Mouse (Mus musculus): ENCODE measurements around the gene Tubgcp3.
"Not testable (repeated sequence)": the region's sequence is repeated elsewhere in the genome, so short reads cannot be mapped to it uniquely, and the experiment has no call there.

The Tubgcp3 gene

DNA sequence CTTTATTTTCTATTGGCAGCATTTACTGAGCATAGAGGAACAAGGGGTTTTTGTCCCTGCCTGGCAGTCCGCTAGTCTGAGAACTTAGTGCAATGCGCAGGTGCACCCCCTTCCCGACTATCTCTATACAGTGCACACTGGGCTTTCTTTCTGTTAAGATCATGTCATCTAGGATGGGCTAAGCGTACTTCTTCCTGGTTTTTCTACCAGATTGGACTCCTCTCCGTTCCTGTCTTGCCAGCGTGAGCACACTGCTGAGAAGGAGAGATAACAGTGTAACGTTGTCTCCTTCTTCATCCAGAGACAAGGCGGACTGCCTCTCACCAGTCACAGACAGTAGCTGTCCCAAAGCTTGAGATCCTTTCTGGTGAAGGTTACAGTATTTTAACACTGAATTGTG is 27.7 kb downstream of the Tubgcp3 start:
- no peak for DNase-seq (ENCODE audit: low spot score in 2 of 2)

DNA sequence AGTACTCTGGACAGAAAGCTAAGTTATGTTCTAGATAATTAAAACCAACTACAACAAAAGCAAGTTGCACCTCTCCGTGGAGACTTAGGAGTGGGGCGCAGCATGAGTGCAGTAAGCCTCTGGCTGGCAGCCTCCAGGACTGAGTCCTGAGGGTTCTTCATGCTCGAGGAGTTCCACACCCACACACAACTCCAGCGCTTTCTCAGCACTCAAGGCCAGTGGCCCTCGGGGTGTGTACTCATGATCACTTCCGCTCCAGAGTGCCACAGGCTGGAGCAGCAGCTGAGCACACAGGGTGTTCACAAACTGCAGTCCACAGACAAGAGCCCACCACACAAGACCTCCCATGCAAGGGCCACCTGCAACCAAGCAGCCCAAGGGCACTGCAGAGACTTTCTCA is 30.5 kb downstream of the Tubgcp3 start:
- no peak for DNase-seq (ENCODE audit: low spot score in 2 of 2)

DNA sequence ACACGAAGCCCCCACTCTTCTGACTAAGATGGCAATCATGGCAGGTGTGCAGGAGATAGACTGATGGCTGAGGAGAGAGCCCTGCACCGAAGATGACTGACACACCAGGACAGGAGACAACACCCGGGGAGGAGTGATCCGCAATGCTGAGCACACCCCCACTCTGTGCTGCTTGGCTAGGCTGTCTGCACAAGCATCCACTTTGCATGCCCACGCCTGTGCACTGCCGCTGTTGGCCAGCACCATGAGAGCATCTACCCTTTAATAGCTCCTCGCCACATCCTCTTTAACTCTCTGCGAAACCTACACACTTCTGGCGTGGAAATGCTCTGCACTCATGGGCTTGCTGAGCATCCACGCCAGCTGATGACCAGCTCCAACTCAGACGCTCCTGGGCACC is 33.6 kb downstream of the Tubgcp3 start:
- DNase-seq (ENCODE audit: low spot score in 2 of 2), result no peak

DNA sequence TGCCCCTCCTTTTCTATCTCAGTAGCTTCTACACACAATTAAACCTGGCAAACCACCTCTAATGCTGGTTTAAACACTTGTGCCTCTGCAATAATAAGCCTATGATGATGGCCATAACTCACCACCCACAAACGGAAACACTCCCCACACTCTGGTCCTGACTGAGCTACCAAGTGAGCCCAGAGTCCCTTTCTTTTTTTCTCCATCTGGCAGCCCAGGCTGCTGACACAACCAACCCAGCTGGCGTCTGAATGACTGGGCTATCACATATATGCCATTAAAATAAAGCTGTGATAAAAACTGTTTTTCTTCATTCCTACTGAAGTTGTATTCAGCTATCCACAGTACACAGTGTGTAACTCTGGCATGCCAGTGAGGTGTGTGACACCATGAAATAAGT is 36.7 kb downstream of the Tubgcp3 start:
- no peak for DNase-seq (ENCODE audit: low spot score in 2 of 2)

DNA sequence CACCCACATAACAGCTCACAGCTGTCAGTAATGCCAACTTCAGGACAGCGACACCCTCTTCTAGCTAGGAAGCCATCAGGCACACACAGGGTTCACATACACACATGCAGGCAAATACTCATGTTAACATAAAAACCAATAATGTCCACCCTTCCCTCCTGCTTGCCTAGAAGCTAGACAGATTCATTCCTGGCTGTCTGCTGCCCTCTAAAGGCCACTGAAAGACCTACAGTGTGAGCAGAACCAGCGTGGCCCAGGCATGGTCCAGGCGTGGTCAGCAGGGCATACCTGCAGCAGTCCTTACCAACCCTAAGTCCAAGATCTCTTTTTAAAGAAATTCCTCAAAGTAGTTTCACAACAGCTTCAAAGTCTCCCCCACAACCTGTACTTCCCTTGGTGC is 43.0 kb downstream of the Tubgcp3 start:
- DNase-seq (ENCODE audit: low spot score in 2 of 2), result no peak

DNA sequence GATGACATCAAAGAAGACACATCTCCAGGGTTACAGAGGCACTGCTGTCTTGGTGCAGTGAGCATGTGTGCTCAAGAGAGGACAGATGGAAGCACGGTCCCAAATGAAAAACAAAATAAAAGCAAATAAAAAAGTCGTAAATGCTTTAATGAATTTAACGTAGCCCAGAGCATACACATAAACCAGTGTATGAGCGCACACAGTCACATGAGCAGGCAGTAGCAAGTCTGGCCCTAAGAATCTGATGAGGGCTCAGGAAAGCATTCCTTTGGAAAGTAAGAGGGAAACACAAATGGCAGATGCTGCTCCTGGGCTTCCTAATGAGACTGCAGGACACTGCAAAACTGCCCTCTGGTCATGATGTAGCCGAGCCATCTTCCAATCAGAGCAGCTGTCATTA is 46.2 kb downstream of the Tubgcp3 start:
- no peak for DNase-seq (ENCODE audit: low spot score in 2 of 2)

DNA sequence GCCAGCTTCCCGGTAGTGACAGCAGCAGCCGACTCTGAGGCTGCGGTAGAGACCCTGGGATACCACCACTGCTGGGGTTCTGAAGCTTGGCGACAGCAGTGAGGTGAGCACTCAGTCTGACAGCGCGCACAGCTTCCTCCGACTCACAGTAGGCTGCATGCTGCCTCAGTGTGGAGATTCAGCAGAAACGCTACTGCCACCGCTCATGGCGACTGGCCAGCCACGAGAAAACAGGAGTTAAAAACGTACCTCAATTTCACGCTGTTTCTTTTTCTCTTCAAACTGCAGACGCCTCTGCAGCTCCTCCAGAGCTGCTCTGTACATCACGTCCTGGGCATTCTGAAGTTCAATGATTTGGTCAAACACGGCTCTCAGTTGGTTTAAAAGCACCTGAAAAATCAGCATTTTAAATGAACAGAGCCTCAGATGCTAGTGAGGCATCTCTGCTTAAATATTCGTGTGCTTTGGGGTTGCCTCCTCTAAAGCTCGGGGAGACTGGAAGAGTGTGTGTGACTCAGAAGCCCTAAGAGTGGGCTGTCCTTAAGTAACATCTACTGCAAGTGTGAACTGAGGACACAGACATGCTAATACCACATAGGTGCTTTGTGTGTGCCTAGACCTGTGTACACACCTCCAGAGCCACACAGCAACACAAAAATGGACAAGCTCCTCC is 50.4 kb downstream of the Tubgcp3 start:
- DNase-seq (ENCODE audit: low spot score in 2 of 2), result no peak

DNA sequence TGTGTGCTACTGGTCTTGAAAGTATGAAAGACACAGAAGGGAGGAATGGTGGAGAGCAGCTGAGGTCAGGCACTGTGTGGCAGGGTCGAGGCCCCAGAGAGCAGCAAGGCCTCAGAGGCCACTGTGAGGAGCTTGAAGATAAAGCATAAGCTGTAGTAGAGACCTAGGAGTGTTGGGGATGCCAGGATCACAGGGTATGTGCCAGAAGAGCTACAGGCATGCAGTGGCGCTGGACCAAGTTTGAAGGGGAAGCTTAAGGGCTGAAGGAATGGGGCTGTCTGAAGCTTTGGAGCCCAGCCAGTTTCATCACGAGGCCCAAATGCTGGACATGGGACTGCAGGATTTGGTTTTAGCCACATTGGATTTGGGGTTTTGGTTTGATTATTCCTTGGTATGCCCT is 54.7 kb downstream of the Tubgcp3 start:
- not testable (repeated sequence) for DNase-seq (ENCODE audit: low spot score in 2 of 2)

DNA sequence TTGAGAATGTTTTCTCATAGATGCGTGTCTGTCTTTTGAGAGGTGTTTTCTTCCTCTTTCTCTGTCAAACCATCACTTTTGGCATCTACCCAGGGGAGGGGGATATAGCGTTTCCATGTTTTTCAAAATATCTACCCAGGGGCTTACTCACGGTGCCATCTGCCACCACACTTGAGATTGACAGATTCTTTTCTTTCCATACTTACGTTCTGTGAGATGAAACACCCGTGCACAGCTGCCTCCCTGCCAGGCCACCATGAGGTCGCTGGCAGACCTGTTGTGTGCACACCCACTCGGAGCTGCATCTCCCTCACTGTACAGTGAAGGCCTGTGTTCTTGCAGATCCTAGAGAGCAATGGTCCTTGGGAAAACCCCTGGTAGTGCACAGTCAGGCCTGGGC is 58.8 kb downstream of the Tubgcp3 start:
- DNase-seq (ENCODE audit: low spot score in 2 of 2), result no peak

DNA sequence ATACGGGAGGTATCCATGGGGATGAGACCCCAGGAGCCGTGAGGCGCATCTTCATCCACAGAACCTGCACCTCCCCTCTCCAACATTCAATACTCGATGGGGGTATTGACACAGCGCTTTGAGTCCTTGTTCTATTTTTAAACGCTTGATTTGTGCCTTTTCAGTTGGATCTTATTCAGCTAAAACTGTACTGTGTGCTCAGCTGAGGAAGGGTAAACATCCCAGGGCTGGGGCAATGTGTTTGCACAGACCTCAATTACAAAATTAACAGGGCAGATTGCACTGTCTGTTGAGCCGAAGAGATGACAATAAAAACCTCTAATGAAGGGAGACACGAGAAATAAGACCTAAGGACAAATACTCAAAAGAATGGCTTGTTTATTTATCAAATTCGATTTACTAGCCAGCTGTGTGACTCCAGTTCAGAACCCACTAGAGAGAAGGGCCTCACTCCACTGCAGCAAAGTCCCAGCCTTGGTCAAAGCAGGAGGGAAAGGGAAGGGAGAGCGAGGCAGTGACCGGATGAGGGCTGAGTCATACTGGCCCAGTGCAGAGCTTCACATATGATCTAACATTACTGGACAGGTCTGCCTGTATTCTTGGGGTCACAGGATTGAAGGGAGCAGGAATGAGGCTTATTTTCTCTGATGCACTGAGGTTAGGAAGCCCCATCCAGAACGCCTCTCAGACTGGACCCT is 62.1 kb downstream of the Tubgcp3 start:
- DNase-seq (ENCODE audit: low spot score in 2 of 2), result no peak

DNA sequence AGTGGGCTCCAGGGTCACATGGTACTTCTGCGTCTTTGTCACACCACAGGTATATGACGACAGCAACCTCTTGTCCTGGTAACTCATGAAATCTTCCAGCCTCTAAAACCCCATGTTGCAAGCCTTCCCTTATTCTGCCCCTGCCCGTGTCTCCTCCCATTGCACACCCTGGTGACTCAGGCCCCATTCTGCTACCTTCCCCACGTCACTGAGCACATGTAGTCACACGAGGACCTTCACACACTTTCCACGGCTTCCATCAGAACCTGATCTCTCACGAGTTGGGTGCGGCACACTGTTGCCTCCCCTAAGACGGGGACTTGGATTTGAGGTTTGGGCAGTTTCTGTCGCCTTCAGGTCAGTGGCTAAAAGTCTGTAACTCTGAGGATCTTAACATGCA is 63.2 kb downstream of the Tubgcp3 start:
- DNase-seq (ENCODE audit: low spot score in 2 of 2), result no peak

DNA sequence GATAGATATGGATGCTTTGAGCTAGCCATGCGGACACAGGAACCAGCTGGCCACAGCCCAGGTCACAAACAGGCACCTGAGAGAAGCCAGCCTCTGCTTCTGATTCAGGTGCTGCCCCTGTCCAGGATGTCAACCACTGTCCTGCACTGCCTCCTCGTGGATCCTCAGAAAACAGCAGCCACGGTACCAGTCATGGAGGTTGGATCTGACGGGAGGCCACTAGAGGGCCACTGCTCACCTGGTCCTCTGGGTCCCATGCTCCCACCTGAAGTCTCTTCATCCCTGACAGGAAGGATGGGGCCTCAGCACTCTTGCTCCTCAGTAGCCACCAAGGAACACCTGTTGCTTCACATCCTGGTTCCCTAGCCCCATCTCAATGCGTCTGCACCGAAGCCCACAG is 64.8 kb downstream of the Tubgcp3 start:
- DNase-seq (ENCODE audit: low spot score in 2 of 2), result peak; percentile 41 to 47

DNA sequence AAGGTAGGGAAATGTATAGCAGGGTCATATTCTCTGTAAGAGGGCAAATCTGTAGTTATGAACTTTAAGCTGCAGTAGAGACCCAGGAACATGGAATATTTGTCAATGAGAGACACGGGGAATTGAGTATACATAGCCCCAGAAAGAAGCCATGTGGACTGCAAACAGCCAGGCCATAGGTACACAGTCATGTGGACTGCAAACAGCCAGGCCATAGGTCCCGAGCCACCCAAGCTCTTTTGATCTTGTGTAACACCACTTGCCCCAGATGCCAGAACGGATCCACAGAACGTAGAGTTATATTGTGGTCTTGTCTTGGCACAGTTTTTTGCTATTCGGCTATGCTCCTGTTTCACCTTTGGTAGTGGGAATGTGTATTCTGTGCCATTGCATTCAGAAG is 88.3 kb downstream of the Tubgcp3 start:
- no peak for DNase-seq (ENCODE audit: low spot score in 2 of 2)

DNA sequence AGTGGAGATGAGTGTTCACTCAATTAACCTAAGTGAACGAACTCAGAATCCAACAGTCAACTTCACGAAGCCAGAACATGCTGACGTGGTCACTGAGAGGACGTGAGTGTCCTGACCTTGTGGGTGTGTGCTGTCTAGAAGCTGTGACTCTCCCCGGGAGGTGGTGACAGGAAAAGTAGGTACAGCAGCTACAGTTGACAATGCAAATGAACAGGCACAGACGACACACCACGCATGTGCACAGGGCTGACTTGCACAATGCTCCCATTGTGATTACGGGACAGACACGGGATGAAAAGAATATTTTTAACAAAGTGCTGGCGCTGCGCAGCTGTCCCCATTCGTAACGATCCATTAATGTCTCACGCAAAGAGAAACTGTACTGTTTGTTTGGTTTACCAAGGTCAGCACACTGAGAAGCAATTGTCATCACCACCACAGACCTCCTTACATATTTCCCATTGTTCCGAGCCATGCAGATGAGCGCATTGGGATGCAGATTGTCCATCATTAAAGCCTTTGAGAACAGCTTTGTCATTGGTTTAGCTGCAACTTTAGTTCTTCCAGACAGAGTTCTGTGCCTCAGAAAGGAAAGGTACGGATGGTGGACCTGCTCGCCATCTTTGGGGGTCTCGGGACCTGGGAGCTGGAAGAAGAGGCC is 92.6 kb downstream of the Tubgcp3 start:
- DNase-seq (ENCODE audit: low spot score in 2 of 2), result not testable (repeated sequence)

DNA sequence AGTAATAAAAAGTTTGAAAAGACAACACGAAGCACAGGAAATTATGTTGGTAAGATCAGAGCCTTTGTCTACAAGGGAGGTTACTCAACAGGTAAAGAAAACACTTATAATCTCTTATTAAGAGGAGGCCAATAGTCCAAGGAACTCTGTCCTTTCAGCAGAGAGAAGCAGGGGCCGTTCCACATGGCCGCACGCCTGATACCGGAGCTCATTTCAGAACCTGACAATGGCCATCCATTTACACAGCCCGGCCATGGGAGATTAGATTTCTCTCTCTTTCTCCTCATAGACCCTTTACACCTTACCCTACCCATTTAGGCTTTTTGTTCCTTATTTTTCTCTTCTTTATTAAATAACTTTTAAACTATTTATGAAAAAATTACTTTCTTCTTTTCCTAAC is 95.3 kb downstream of the Tubgcp3 start:
- DNase-seq (ENCODE audit: low spot score in 2 of 2), result no peak

DNA sequence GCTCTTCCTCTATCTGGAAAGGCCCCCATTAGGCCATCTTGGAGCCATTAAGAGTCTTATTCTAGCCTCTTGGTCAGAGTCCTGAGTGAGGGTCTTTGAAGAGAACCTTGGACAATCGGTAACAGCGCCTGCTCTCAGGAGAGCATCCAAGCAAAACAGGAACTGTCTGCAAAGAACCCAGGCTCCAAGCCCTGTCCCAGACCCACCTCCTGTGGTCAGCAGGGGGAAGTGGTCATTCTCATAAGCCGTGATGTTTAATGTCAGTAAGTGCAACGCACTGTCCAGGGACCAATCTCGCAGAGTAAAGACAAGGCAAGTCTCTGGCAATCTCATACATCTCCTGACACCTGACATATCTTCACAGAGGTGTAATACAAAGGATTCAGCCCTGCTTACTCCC is 96.0 kb downstream of the Tubgcp3 start:
- no peak for DNase-seq (ENCODE audit: low spot score in 2 of 2)

DNA sequence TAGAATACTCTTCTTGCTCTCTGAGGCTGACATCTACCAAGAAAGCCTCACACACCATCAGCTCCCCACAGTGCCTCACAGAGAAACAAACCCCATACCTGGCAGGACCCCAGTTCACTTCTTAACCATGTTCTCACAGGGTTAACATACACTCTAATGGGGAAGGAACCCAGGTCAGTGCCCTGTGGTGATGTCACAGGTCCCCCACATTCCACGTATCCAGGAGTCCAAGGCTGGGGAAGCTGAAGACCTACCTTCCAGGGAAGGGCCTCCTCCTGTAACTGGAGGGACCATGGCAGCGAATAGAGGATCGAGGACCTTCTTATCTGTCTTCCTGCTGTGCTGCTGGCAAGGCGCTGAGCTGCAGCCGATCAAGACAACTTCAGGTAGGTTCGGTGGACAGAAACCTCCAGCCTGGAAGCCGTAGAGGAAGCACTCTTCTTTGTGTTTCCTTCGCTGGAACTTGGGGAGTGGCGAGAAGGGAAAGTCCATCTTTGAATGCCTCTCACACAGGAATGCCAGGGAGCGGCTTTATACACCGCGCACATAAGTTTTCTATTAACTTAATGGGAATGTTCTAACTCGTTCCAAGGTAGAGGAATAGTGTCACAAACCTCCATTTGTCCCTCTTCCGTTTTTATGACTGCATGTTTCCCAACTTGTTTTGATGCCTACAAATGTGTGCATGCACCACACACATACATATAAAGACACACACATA is 99.1 kb downstream of the Tubgcp3 start, which contains the start of gene Spaca7:
Spaca7 (plus strand) TSS at position 216 of the 721 bp plus-strand sequence.
- DNase-seq (ENCODE audit: low spot score in 2 of 2), result no peak

DNA sequence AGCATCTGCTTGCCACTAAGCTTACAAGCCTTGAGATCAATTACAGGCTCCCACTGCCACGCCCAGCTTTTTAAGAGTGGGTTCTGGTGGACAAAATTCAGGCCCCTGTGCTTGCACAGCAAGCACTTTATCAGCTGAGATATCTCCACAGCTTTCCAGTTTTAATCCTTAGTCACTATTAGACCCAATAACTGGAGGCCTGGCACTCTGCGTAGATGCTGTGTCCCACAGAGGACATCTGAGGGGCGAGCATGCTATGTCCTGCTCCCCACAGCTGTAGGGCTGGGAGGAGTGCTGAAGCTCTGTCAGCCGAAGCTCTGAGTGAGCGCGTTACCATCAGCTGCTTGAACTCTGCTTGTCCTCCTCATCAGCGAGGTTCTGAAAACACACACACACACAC is 105.5 kb downstream of the Tubgcp3 start:
- DNase-seq (ENCODE audit: low spot score in 2 of 2), result no peak

DNA sequence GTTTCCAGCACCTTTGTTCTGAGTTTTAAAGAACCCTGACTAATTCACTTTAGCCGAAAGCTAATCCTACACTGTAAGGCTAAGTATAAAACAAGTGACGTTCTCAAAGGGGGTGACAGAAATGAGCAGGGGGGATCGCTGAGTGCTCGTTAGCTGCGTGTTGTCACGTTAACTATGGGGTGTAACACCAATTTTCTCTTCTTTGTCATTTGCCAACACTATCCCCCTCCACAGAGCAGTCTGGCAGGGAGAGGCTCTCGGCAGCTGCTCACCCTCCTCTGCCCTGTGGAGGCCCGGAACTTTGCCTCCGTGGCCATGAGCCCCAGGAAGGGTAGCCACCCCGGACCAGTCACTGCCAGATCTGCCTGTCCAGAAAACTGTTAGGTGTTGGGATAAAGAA is 106.6 kb downstream of the Tubgcp3 start:
- no peak for DNase-seq (ENCODE audit: low spot score in 2 of 2)

DNA sequence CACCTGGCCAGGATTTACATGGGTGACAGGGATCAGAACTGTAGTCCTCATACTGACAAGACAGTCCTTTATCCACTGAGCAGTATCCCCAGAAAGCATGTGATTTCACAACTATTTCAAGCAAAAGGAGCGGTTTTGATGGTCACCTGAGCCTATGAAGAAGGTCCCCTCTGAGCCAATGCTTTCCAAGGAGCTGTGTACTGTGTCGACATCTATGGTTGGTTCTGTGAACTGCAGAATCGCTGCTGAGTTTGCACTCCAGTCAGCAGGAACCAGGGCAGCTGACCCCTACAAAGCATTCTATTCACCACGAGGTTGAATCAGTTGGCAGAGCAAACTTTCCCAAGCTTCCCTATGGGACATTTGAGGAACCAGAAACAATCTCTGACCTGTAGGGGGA is 107.7 kb downstream of the Tubgcp3 start:
- no peak for DNase-seq (ENCODE audit: low spot score in 2 of 2)

Data from spleen, postnatal 36 days (tissue).